Mouse (Mus musculus) liver, embryonic 14.5 days (tissue): ENCODE data around the gene Als2cl.

Experiments used
- CTCF ChIP-seq: IDR thresholded peaks from 2 replicates; pipeline ENCODE4 v1.5.1; 2016; ENCODE audit warnings: antibody characterized with exemption, low read depth, control low read depth
- EP300 ChIP-seq: IDR thresholded peaks from 2 replicates; pipeline ENCODE4 v1.6.1; 2016; ENCODE audit warnings: antibody characterized with exemption, low read depth

GRCm38 (mm10) chr9:110844206-110844605, 35.5 kb upstream of the Als2cl start, which contains the start of gene Prss46:
- TF ChIP-seq CTCF (no peak), EP300 (no peak)
